Mouse (Mus musculus) liver, embryonic 14.5 days (tissue): ENCODE results near the gene Sf3b3. TPM values are rescaled to one million over a fixed set of nuclear protein-coding genes. Genes with fewer than 3 reads are reported as not detected.

Experiments
- ATAC-seq: fragments of 200-750 bp; cut with Nextera tagmentation; 2 replicates; pipeline ENCODE4 v1.8.0; 2017; ENCODE audit warnings: moderate number of reproducible peaks, mild to moderate bottlenecking, moderate library complexity; ENCODE audit not compliant: insufficient read depth
- DNase-seq, 3 experiments: peaks; one replicate each; pipeline ENCODE4 v3.0.0-alpha.2; 2012 to 2013; ENCODE audit warnings: low read depth in 3 of 3, low spot score in 3 of 3
- H3K27ac ChIP-seq: fragments of 300-500 bp; sonication (generic); 2 replicates; pipeline ENCODE4 v1.5.1; 2014; ENCODE audit warnings: moderate library complexity, mild to moderate bottlenecking, control low read depth, inconsistent platforms
- H3K27me3 ChIP-seq: fragments of 300-500 bp; sonication (generic); 2 replicates; pipeline ENCODE4 v1.6.1; 2014; ENCODE audit warnings: mild to moderate bottlenecking, low read length, moderate library complexity; ENCODE audit not compliant: control insufficient read depth, insufficient read depth
- H3K36me3 ChIP-seq: fragments of 300-500 bp; sonication (generic); replicated peaks from 2 replicates; pipeline ENCODE4 v1.6.1; 2014; ENCODE audit warnings: low read depth; ENCODE audit not compliant: control insufficient read depth, insufficient read depth
- H3K4me1 ChIP-seq, 2 experiments: fragments of 200-500 bp in 1 of 2; fragments of 300-500 bp in 1 of 2; sonication (generic) in 1 of 2; replicated peaks; 2 replicates each; pipeline ENCODE4 v1.6.1; 2012 to 2014; ENCODE audit warnings: antibody characterized with exemption in 1 of 2, inconsistent platforms in 1 of 2, low read length in 1 of 2; ENCODE audit not compliant: control insufficient read depth in 2 of 2, insufficient read depth in 2 of 2
- H3K4me2 ChIP-seq: fragments of 300-500 bp; sonication (generic); 2 replicates; pipeline ENCODE4 v1.6.1; 2014; ENCODE audit warnings: low read depth, mild to moderate bottlenecking, control low read depth, moderate library complexity
- H3K4me3 ChIP-seq, 2 experiments: fragments of 200-500 bp in 1 of 2; fragments of 300-500 bp in 1 of 2; sonication (generic) in 1 of 2; 2 replicates each; pipeline ENCODE4 v1.5.1; 2012 to 2014; ENCODE audit warnings: low read depth in 2 of 2, low read length in 2 of 2, mild to moderate bottlenecking in 2 of 2, control low read depth in 1 of 2, inconsistent platforms in 1 of 2, moderate library complexity in 1 of 2; ENCODE audit not compliant: insufficient read depth in 1 of 2
- H3K9ac ChIP-seq: fragments of 300-500 bp; sonication (generic); replicated peaks from 2 replicates; pipeline ENCODE4 v1.6.1; 2014; ENCODE audit warnings: mild to moderate bottlenecking, control low read depth, moderate library complexity
- H3K9me3 ChIP-seq: fragments of 300-500 bp; sonication (generic); 2 replicates; pipeline ENCODE4 v1.6.1; 2016; ENCODE audit warnings: low read length, mixed read lengths; ENCODE audit not compliant: control insufficient read depth
- CTCF ChIP-seq: IDR thresholded peaks from 2 replicates; pipeline ENCODE4 v1.5.1; 2016; ENCODE audit warnings: antibody characterized with exemption, low read depth, control low read depth
- EP300 ChIP-seq: IDR thresholded peaks from 2 replicates; pipeline ENCODE4 v1.6.1; 2016; ENCODE audit warnings: antibody characterized with exemption, low read depth
- WGBS: fragments of 180-500 bp; shearing (Covaris S2); extraction: QIAGEN DNeasy Blood & Tissue Kit; methylation state at CpG from one replicate; pipeline ENCODE4 v1.1.7; 2014; ENCODE audit not compliant: insufficient replicate concordance; 5-methylcytosine and 5-hydroxymethylcytosine counted together
- polyA plus RNA-seq, 2 experiments: library from polyadenylated mRNA; depleted of rRNA in 1 of 2; stranded (reverse) in 1 of 2; unstranded in 1 of 2; fragments of >200 nt; fragmentation: Nextera tagmentation in 1 of 2; extraction: Ambion mirVana in 1 of 2; gene quantifications; 2 replicates each; pipeline versions ENCODE4 v1.2.1 to v1.2.3; 2012 to 2014

The Sf3b3 gene
- polyA plus RNA-seq, 2 experiments = 34.2 to 54.7 TPM

DNA sequence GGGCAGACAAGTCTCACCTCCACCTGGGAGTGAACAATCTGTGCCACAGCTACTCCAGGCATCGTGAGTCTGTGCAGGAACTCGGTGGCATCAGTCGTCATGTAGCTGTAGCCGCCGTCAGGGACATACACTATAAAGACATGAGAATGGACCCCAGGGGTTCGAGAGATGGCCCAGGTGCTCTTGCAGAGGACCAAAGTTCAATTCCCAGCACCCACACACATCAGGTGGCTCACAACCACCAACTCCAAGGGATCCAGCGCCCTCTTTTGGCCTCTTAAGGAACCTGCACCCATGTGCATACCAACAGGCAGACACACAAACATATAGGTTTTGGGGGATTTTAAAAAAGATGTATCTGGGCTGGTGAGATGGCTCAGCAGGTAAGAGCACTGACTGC is 45.5 kb upstream of the Sf3b3 start:
- TF ChIP-seq CTCF (peak; percentile 24; the same call in 1 of the 2 replicates), EP300 (no peak)
- no peaks in the 10 kb centered on the region for H3K4me1 ChIP-seq
- H3K9me3 ChIP-seq = no peaks in the 10 kb centered on the region
- H3K27me3 ChIP-seq = no peaks in the 10 kb centered on the region
- no peaks in the 10 kb centered on the region for H3K36me3 ChIP-seq
- ATAC-seq (no peak), DNase-seq (no peak)
- H3K9ac ChIP-seq = no peak overlapping the region
- no peak overlapping the region for H3K4me2 ChIP-seq
- no peak overlapping the region for H3K4me3 ChIP-seq
- no peak overlapping the region for H3K27ac ChIP-seq
- WGBS = 79% methylated on average over 7 of the region's 7 CpGs

DNA sequence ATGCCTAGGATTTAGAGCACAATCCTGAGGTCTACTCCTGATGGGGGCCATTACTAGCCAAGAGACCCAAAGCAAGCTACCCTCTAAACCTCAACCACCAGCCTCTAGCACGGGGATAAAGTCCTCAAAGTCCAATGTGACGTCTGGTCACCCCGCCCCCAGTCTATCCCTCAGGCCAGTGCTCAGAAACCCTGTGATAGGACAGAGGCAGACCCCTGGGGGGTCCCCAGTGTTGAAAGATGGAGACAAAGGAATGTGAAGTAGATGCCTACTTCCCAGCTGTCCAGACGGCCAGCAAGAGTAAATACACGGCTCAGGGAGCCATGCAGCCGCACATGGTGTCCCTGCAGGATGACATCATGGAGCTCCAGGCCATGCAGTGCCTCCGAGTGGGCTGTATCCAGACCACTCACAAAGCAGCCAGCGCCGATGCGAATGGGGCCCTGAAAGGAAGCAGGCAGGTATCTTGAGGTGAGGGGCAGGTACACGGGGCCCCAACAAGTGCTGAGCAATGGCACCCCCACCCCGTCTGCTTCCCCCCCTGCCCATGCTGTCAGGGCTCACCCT is 43.4 kb upstream of the Sf3b3 start:
- 77% methylated on average over 12 of the region's 12 CpGs for WGBS
- 0 out of 2 replicates have a peak, but pooled peaks have one; percentile 4 for ATAC-seq

DNA sequence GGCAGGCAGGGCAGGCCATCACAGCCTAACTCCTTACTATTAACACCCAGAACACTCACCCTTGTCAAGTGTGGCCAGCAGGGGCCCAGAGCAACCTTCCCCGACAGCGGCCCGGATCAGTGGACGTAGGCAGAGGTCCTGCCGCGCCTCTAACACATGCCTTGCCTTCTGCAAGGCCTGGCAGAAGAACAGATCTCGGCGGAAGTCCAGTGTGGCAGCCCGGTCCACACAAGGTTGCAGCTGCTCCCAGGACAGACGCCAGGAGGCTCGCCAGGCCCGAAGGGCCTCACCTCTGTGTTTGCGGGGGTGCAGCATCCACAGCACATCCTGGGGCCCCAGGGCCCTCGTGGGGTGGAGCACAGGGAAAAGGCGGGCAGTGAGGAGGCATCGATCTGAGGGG is 42.3 kb upstream of the Sf3b3 start:
- H3K9me3 ChIP-seq = no peaks in the 10 kb centered on the region
- H3K36me3 ChIP-seq = no peaks in the 10 kb centered on the region
- no peaks in the 10 kb centered on the region for H3K4me1 ChIP-seq
- H3K27ac ChIP-seq = no peak overlapping the region
- TF ChIP-seq CTCF (no peak), EP300 (no peak)
- H3K9ac ChIP-seq = no peak overlapping the region
- H3K27me3 ChIP-seq = no peaks in the 10 kb centered on the region
- WGBS = 86% methylated on average over 16 of the region's 16 CpGs
- H3K4me2 ChIP-seq = no peak overlapping the region
- DNase-seq (no peak), ATAC-seq (no peak)
- H3K4me3 ChIP-seq = no peak overlapping the region

More for the DNA sequence above, 43.4 kb upstream of the Sf3b3 start:
- Histone ChIP-seq H3K27ac (no peak overlapping the region), H3K9ac (no peak overlapping the region), H3K36me3 (no peaks in the 10 kb centered on the region), H3K4me3 (no peak overlapping the region), H3K9me3 (no peaks in the 10 kb centered on the region), H3K27me3 (no peaks in the 10 kb centered on the region), H3K4me1 (no peaks in the 10 kb centered on the region), H3K4me2 (no peak overlapping the region)
- no peak for TF ChIP-seq CTCF
- TF ChIP-seq EP300 = no peak
- no peak for DNase-seq

DNA sequence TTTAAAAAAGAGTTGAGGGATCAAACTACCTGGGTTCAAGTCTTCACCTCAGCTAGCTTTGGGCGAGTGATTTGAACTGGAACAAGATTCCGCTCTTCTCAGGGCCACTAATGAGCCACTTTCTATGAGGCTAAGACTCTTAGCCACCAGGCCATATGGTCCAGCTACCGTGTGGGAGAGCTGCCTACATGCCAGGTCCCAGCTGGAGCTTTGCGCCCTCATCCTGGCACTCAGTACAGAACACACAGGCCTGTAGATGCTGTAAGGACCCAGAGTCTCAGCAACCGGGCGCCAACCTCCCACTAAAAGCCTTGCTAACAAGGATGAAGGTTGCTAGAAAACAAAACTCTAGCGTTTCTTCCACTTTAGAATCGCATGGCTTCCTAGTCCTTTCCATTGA is 41.9 kb upstream of the Sf3b3 start:
- no peak overlapping the region for H3K4me2 ChIP-seq
- H3K9me3 ChIP-seq = no peaks in the 10 kb centered on the region
- no peaks in the 10 kb centered on the region for H3K27me3 ChIP-seq
- DNase-seq (no peak), ATAC-seq (no peak)
- H3K9ac ChIP-seq = no peak overlapping the region
- 78% methylated on average over 8 of the region's 8 CpGs for WGBS
- no peaks in the 10 kb centered on the region for H3K36me3 ChIP-seq
- no peaks in the 10 kb centered on the region for H3K4me1 ChIP-seq
- no peak overlapping the region for H3K27ac ChIP-seq
- TF ChIP-seq CTCF (no peak), EP300 (no peak)
- H3K4me3 ChIP-seq = no peak overlapping the region

DNA sequence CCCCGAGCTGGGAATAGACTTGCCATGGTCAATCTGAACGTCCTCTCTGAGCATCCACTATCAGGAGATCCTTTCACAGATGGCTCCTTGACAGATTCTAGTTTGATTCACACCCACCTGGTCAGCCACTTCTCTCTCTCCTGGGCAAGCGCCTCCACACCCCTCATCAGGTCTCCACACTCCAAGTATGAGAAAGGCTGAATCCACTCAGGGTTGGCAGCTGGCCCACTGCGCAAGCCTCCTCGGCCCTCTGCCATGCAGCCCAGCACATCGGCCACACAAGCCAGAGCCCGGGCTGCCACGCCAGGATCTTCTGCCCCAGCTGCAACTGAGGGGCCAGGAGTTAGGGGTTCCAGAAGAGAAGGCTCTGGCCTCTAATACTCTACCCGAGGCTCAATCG is 41.0 kb upstream of the Sf3b3 start:
- H3K4me2 ChIP-seq = no peak overlapping the region
- H3K4me1 ChIP-seq = no peaks in the 10 kb centered on the region
- DNase-seq (no peak), ATAC-seq (no peak)
- TF ChIP-seq EP300 (no peak), CTCF (no peak)
- H3K9me3 ChIP-seq = no peaks in the 10 kb centered on the region
- no peak overlapping the region for H3K9ac ChIP-seq
- H3K36me3 ChIP-seq = peaks cover 3% of the 10 kb centered on the region
- H3K4me3 ChIP-seq = no peak overlapping the region
- H3K27ac ChIP-seq = no peak overlapping the region
- H3K27me3 ChIP-seq = no peaks in the 10 kb centered on the region
- WGBS = 79% methylated on average over 10 of the region's 10 CpGs
